Mouse (Mus musculus): ENCODE data around the gene Urah. TPM values are rescaled to one million over a fixed set of nuclear protein-coding genes. Genes with fewer than 3 reads are reported as not detected.

Gene Urah
- polyA plus RNA-seq, 1 experiment from 2014 or later, result 2.1 TPM

GRCm38 (mm10) chr7:140881696-140882468 is 47.1 kb downstream of the Urah start, which contains the start of the genes Psmd13 and Sirt3:
Gene Psmd13 (plus strand): TSS chr7:140881968.
Gene Sirt3 (minus strand): TSS chr7:140882309.
- Histone ChIP-seq H3K27me3 (no peaks in the 10 kb centered on the region), H3K4me2 (replicated peaks) (peak within 1 kb of the TSS; percentile 59), H3K4me3 (peak within 1 kb of the TSS; percentile 85), H3K9ac (peak within 1 kb of the TSS; percentile 77), H3K36me3 (peaks cover 16% of the 10 kb centered on the region), H3K27ac (peak within 1 kb of the TSS; percentile 87), H3K4me1 (peaks cover 11% of the 10 kb centered on the region), H3K9me3 (no peaks in the 10 kb centered on the region)
- WGBS, result under 1% methylated on average over 58 of the region's 59 CpGs
- ATAC-seq (ENCODE audit: insufficient number of reproducible peaks, insufficient read depth, low FRiP score, low TSS enrichment), result peak; percentile 89

DNA sequence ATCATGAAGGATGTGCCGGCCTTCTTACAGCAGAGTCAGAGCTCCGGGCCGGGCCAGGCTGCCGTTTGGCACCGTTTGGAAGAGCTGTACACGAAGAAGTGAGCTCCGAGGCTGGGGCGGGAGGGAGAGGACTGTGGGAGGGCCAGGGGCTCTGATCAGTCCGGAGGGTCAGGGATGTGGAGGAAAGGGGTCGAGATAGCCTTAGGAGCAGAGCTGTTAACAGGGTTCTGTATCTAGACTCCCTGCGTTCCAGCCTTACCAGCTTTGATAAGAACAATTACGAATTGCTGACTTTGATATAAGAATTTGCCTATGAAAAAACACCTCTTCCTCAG is 47.6 kb downstream of the Urah start:
- no peaks in the 10 kb centered on the region for H3K27me3 ChIP-seq
- H3K4me2 ChIP-seq (replicated peaks), result peak overlapping the region; percentile 59
- under 1% methylated on average over 12 of the region's 12 CpGs for WGBS
- peaks cover 11% of the 10 kb centered on the region for H3K4me1 ChIP-seq
- peak overlapping the region; percentile 52; the same call in 1 of the 2 replicates for H3K27ac ChIP-seq
- peak overlapping the region; percentile 77 for H3K9ac ChIP-seq
- H3K9me3 ChIP-seq, result no peaks in the 10 kb centered on the region
- peak overlapping the region; percentile 85 for H3K4me3 ChIP-seq
- peaks cover 17% of the 10 kb centered on the region for H3K36me3 ChIP-seq
- no peak for ATAC-seq (ENCODE audit: insufficient number of reproducible peaks, insufficient read depth, low FRiP score, low TSS enrichment)

Other genes with a start within 250 kb of the Urah start
- not detected in 2 replicates for gene Olfr46, start 233.7 kb upstream of the Urah start, polyA plus RNA-seq (2016; fragmentation: Nextera tagmentation; extraction: Ambion mirVana)
- not detected in 2 replicates for gene Olfr61, start 206.0 kb upstream of the Urah start, polyA plus RNA-seq (2016; fragmentation: Nextera tagmentation; extraction: Ambion mirVana)
- gene Olfr53, start 188.6 kb upstream of the Urah start, polyA plus RNA-seq (2016; fragmentation: Nextera tagmentation; extraction: Ambion mirVana), result not detected in 2 replicates
- 0.01 and 0.03 TPM in 2 replicates for gene Olfr539, start 175.1 kb upstream of the Urah start, polyA plus RNA-seq (2016; fragmentation: Nextera tagmentation; extraction: Ambion mirVana)
- not detected in 2 replicates for gene Olfr45, start 153.1 kb upstream of the Urah start, polyA plus RNA-seq (2016; fragmentation: Nextera tagmentation; extraction: Ambion mirVana)
- not detected in 2 replicates for gene Olfr541, start 137.8 kb upstream of the Urah start, polyA plus RNA-seq (2016; fragmentation: Nextera tagmentation; extraction: Ambion mirVana)
- gene Cyp2e1, start 71.3 kb upstream of the Urah start, polyA plus RNA-seq (2016; fragmentation: Nextera tagmentation; extraction: Ambion mirVana), result not detected in 2 replicates
- 0.14 and 0.33 TPM in 2 replicates for gene Syce1, start 47.2 kb upstream of the Urah start, polyA plus RNA-seq (2016; fragmentation: Nextera tagmentation; extraction: Ambion mirVana)
- 3.7 and 4.2 TPM in 2 replicates for gene Zfp941, start 12.8 kb upstream of the Urah start, polyA plus RNA-seq (2016; fragmentation: Nextera tagmentation; extraction: Ambion mirVana)
- not detected in 2 replicates for gene Scgb1c1, start 10.5 kb downstream of the Urah start, polyA plus RNA-seq (2016; fragmentation: Nextera tagmentation; extraction: Ambion mirVana)
- not detected in 2 replicates for gene Odf3, start 12.8 kb downstream of the Urah start, polyA plus RNA-seq (2016; fragmentation: Nextera tagmentation; extraction: Ambion mirVana)
- not detected in 2 replicates for gene Gm45785, start 21.3 kb downstream of the Urah start, polyA plus RNA-seq (2016; fragmentation: Nextera tagmentation; extraction: Ambion mirVana)
- gene Ric8a, start 21.9 kb downstream of the Urah start, polyA plus RNA-seq (2016; fragmentation: Nextera tagmentation; extraction: Ambion mirVana), result 69.2 and 76.6 TPM in 2 replicates
- gene Bet1l, start 22.6 kb downstream of the Urah start, polyA plus RNA-seq (2016; fragmentation: Nextera tagmentation; extraction: Ambion mirVana), result 36.0 and 44.3 TPM in 2 replicates
- 274 and 291 TPM in 2 replicates for gene Psmd13, start 47.0 kb downstream of the Urah start, polyA plus RNA-seq (2016; fragmentation: Nextera tagmentation; extraction: Ambion mirVana)
- 25.3 and 26.1 TPM in 2 replicates for gene Sirt3, start 47.3 kb downstream of the Urah start, polyA plus RNA-seq (2016; fragmentation: Nextera tagmentation; extraction: Ambion mirVana)
- gene Cox8b, start 65.4 kb downstream of the Urah start, polyA plus RNA-seq (2016; fragmentation: Nextera tagmentation; extraction: Ambion mirVana), result 2.4 TPM in 2 replicates
- gene Nlrp6, start 85.9 kb downstream of the Urah start, polyA plus RNA-seq (2016; fragmentation: Nextera tagmentation; extraction: Ambion mirVana), result 0.13 and 0.23 TPM in 2 replicates
- gene Pgghg, start 106.4 kb downstream of the Urah start, polyA plus RNA-seq (2016; fragmentation: Nextera tagmentation; extraction: Ambion mirVana), result 23.0 and 24.4 TPM in 2 replicates
- 4.2 and 4.5 TPM in 2 replicates for gene Ifitm5, start 115.3 kb downstream of the Urah start, polyA plus RNA-seq (2016; fragmentation: Nextera tagmentation; extraction: Ambion mirVana)
- gene Gm45717, start 120.9 kb downstream of the Urah start, polyA plus RNA-seq (2016; fragmentation: Nextera tagmentation; extraction: Ambion mirVana), result 0.65 TPM in 1 of 2 replicates, not detected in the other
- gene Ifitm2, start 121.0 kb downstream of the Urah start, polyA plus RNA-seq (2016; fragmentation: Nextera tagmentation; extraction: Ambion mirVana), result 864 and 899 TPM in 2 replicates
- 35.5 and 37.6 TPM in 2 replicates for gene Ifitm1, start 132.2 kb downstream of the Urah start, polyA plus RNA-seq (2016; fragmentation: Nextera tagmentation; extraction: Ambion mirVana)
- gene Ifitm3, start 175.8 kb downstream of the Urah start, polyA plus RNA-seq (2016; fragmentation: Nextera tagmentation; extraction: Ambion mirVana), result 48.0 and 52.4 TPM in 2 replicates
- gene Ifitm6, start 182.9 kb downstream of the Urah start, polyA plus RNA-seq (2016; fragmentation: Nextera tagmentation; extraction: Ambion mirVana), result 0.43 TPM in 1 of 2 replicates, not detected in the other
- gene Gm17387, start 194.1 kb downstream of the Urah start, polyA plus RNA-seq (2016; fragmentation: Nextera tagmentation; extraction: Ambion mirVana), result not detected in 2 replicates
- 35.2 and 39.2 TPM in 2 replicates for gene B4galnt4, start 226.1 kb downstream of the Urah start, polyA plus RNA-seq (2016; fragmentation: Nextera tagmentation; extraction: Ambion mirVana)
- gene Pkp3, start 243.2 kb downstream of the Urah start, polyA plus RNA-seq (2016; fragmentation: Nextera tagmentation; extraction: Ambion mirVana), result 13.3 and 16.2 TPM in 2 replicates

Measured in embryonic facial prominence, embryonic 12.5 days (tissue).